Mouse (Mus musculus) urinary bladder, postnatal 25 days (tissue): ENCODE measurements at regions not wholly inside any gene's neighbourhood (a gene's known extent, or its start where the extent isn't known, plus 50 kb on each side); places are given as distances from the start of the nearest gene placed in this dataset.

ENCODE experiments used
- DNase-seq: peaks from one replicate; pipeline ENCODE4 v3.0.0; 2022; ENCODE audit warnings: low spot score

- DNase-seq, result no peak
Observed at GRCm38 (mm10) chr1:90454263-90454662, 148.5 kb upstream of the Cops8 start.

- no peak for DNase-seq
Observed at GRCm38 (mm10) chr1:90457396-90457795, 145.4 kb upstream of the Cops8 start.

GRCm38 (mm10) chr1:90458176-90458575 lies 144.6 kb upstream of the Cops8 start:
- DNase-seq, result no peak

- no peak for DNase-seq
Observed at GRCm38 (mm10) chr1:90461699-90462098, 141.1 kb upstream of the Cops8 start.

- DNase-seq, result no peak
Observed at GRCm38 (mm10) chr1:90463302-90463701, 139.5 kb upstream of the Cops8 start.

GRCm38 (mm10) chr1:90467646-90468045 lies 135.1 kb upstream of the Cops8 start:
- DNase-seq, result no peak

GRCm38 (mm10) chr1:90470996-90471395 lies 131.8 kb upstream of the Cops8 start:
- no peak for DNase-seq

GRCm38 (mm10) chr1:90471806-90472205 lies 131.0 kb upstream of the Cops8 start:
- DNase-seq, result no peak

- no peak for DNase-seq
Observed at GRCm38 (mm10) chr1:90475060-90475813, 127.5 kb upstream of the Cops8 start.

GRCm38 (mm10) chr1:90476556-90477243 lies 126.1 kb upstream of the Cops8 start:
- DNase-seq, result no peak

GRCm38 (mm10) chr1:90478839-90479238 lies 123.9 kb upstream of the Cops8 start:
- no peak for DNase-seq

GRCm38 (mm10) chr1:90481247-90481646 lies 121.5 kb upstream of the Cops8 start:
- no peak for DNase-seq

GRCm38 (mm10) chr1:90481708-90482107 lies 121.1 kb upstream of the Cops8 start:
- no peak for DNase-seq

GRCm38 (mm10) chr1:90486349-90486839 lies 116.4 kb upstream of the Cops8 start:
- DNase-seq, result no peak

GRCm38 (mm10) chr1:90487886-90488285 lies 114.9 kb upstream of the Cops8 start:
- DNase-seq, result no peak

GRCm38 (mm10) chr1:90488991-90489390 lies 113.8 kb upstream of the Cops8 start:
- no peak for DNase-seq

GRCm38 (mm10) chr1:90490335-90490734 lies 112.4 kb upstream of the Cops8 start:
- no peak for DNase-seq

GRCm38 (mm10) chr1:90493481-90493880 lies 109.3 kb upstream of the Cops8 start:
- no peak for DNase-seq

- DNase-seq, result no peak
Observed at GRCm38 (mm10) chr1:90495174-90495573, 107.6 kb upstream of the Cops8 start.

- peak; percentile 73 for DNase-seq
Observed at GRCm38 (mm10) chr1:90497568-90497967, 105.2 kb upstream of the Cops8 start.

GRCm38 (mm10) chr1:90501373-90501772 lies 101.4 kb upstream of the Cops8 start:
- DNase-seq, result no peak

GRCm38 (mm10) chr1:90502371-90502770 lies 100.4 kb upstream of the Cops8 start:
- no peak for DNase-seq

- no peak for DNase-seq
Observed at GRCm38 (mm10) chr1:90502771-90503540, 99.8 kb upstream of the Cops8 start.
